Mouse (Mus musculus): ENCODE measurements around the gene Cda. TPM values are rescaled to one million over a fixed set of nuclear protein-coding genes. Genes with fewer than 3 reads are reported as not detected.

Cda gene
- polyA plus RNA-seq, 1 experiment from 2014 or later = 7.3 TPM

GRCm38 (mm10) chr4:138343341-138343837 is 24.4 kb downstream of the Cda start:
- Histone ChIP-seq H3K9me3 (replicated peaks; ENCODE audit: control insufficient read depth, low read length) (no peaks in the 10 kb centered on the region), H3K4me1 (ENCODE audit: control insufficient read depth, insufficient read depth, low read length) (peaks cover 17% of the 10 kb centered on the region), H3K27me3 (ENCODE audit: control insufficient read depth, insufficient read depth, low read length) (no peaks in the 10 kb centered on the region), H3K4me2 (ENCODE audit: low read depth, low read length) (peak overlapping the region; percentile 25; the same call in 1 of the 2 replicates), H3K9ac (ENCODE audit: low read length) (no peak overlapping the region), H3K27ac (ENCODE audit: low read length) (peak overlapping the region; percentile 41), H3K36me3 (ENCODE audit: control insufficient read depth, insufficient read depth) (no peaks in the 10 kb centered on the region), H3K4me3 (ENCODE audit: low read length) (no peak overlapping the region)
- 36% methylated on average over 10 of the region's 10 CpGs for WGBS
- ATAC-seq (replicated peaks; ENCODE audit: extremely low read depth, insufficient read depth, low FRiP score) = no peak

- H3K4me2 ChIP-seq (ENCODE audit: low read depth, low read length) = no peak overlapping the region
- 64% methylated on average over 6 of the region's 6 CpGs for WGBS
These were observed 25.0 kb downstream of the Cda start for GRCm38 (mm10) chr4:138342778-138343177.

GRCm38 (mm10) chr4:138342048-138342447 is 25.7 kb downstream of the Cda start:
- no peak overlapping the region for H3K4me2 ChIP-seq (ENCODE audit: low read depth, low read length)
- no peak overlapping the region for H3K9ac ChIP-seq (ENCODE audit: low read length)
- ATAC-seq (replicated peaks; ENCODE audit: extremely low read depth, insufficient read depth, low FRiP score) = no peak
- H3K27ac ChIP-seq (ENCODE audit: low read length) = no peak overlapping the region
- no peaks in the 10 kb centered on the region for H3K27me3 ChIP-seq (ENCODE audit: control insufficient read depth, insufficient read depth, low read length)
- H3K9me3 ChIP-seq (replicated peaks; ENCODE audit: control insufficient read depth, low read length) = no peaks in the 10 kb centered on the region
- H3K4me3 ChIP-seq (ENCODE audit: low read length) = no peak overlapping the region
- H3K4me1 ChIP-seq (ENCODE audit: control insufficient read depth, insufficient read depth, low read length) = peaks cover 17% of the 10 kb centered on the region
- WGBS = 73% methylated on average over 7 of the region's 7 CpGs
- H3K36me3 ChIP-seq (ENCODE audit: control insufficient read depth, insufficient read depth) = no peaks in the 10 kb centered on the region

More at GRCm38 (mm10) chr4:138342778-138343177, 25.0 kb downstream of the Cda start:
- ATAC-seq (replicated peaks; ENCODE audit: extremely low read depth, insufficient read depth, low FRiP score) = no peak
- no peaks in the 10 kb centered on the region for H3K9me3 ChIP-seq (replicated peaks; ENCODE audit: control insufficient read depth, low read length)
- H3K4me3 ChIP-seq (ENCODE audit: low read length) = no peak overlapping the region
- no peak overlapping the region for H3K27ac ChIP-seq (ENCODE audit: low read length)
- no peaks in the 10 kb centered on the region for H3K36me3 ChIP-seq (ENCODE audit: control insufficient read depth, insufficient read depth)
- no peaks in the 10 kb centered on the region for H3K27me3 ChIP-seq (ENCODE audit: control insufficient read depth, insufficient read depth, low read length)
- H3K9ac ChIP-seq (ENCODE audit: low read length) = no peak overlapping the region
- H3K4me1 ChIP-seq (ENCODE audit: control insufficient read depth, insufficient read depth, low read length) = peaks cover 17% of the 10 kb centered on the region

GRCm38 (mm10) chr4:138341393-138341792 is 26.4 kb downstream of the Cda start:
- no peaks in the 10 kb centered on the region for H3K36me3 ChIP-seq (ENCODE audit: control insufficient read depth, insufficient read depth)
- no peak overlapping the region for H3K9ac ChIP-seq (ENCODE audit: low read length)
- WGBS = 53% methylated on average over 8 of the region's 8 CpGs
- no peak for ATAC-seq (replicated peaks; ENCODE audit: extremely low read depth, insufficient read depth, low FRiP score)
- no peak overlapping the region for H3K4me2 ChIP-seq (ENCODE audit: low read depth, low read length)
- H3K27me3 ChIP-seq (ENCODE audit: control insufficient read depth, insufficient read depth, low read length) = no peaks in the 10 kb centered on the region
- H3K9me3 ChIP-seq (replicated peaks; ENCODE audit: control insufficient read depth, low read length) = no peaks in the 10 kb centered on the region
- H3K4me3 ChIP-seq (ENCODE audit: low read length) = no peak overlapping the region
- no peak overlapping the region for H3K27ac ChIP-seq (ENCODE audit: low read length)
- peaks cover 17% of the 10 kb centered on the region for H3K4me1 ChIP-seq (ENCODE audit: control insufficient read depth, insufficient read depth, low read length)

GRCm38 (mm10) chr4:138339963-138340362 is 27.8 kb downstream of the Cda start:
- H3K36me3 ChIP-seq (ENCODE audit: control insufficient read depth, insufficient read depth) = no peaks in the 10 kb centered on the region
- no peak for ATAC-seq (replicated peaks; ENCODE audit: extremely low read depth, insufficient read depth, low FRiP score)
- no peak overlapping the region for H3K4me3 ChIP-seq (ENCODE audit: low read length)
- H3K9ac ChIP-seq (ENCODE audit: low read length) = no peak overlapping the region
- H3K4me1 ChIP-seq (ENCODE audit: control insufficient read depth, insufficient read depth, low read length) = peaks cover 17% of the 10 kb centered on the region
- H3K27me3 ChIP-seq (ENCODE audit: control insufficient read depth, insufficient read depth, low read length) = no peaks in the 10 kb centered on the region
- H3K9me3 ChIP-seq (replicated peaks; ENCODE audit: control insufficient read depth, low read length) = no peaks in the 10 kb centered on the region
- 45% methylated on average over 4 of the region's 4 CpGs for WGBS
- no peak overlapping the region for H3K27ac ChIP-seq (ENCODE audit: low read length)
- no peak overlapping the region for H3K4me2 ChIP-seq (ENCODE audit: low read depth, low read length)

- H3K4me1 ChIP-seq (ENCODE audit: control insufficient read depth, insufficient read depth, low read length) = peaks cover 6% of the 10 kb centered on the region
- H3K9me3 ChIP-seq (replicated peaks; ENCODE audit: control insufficient read depth, low read length) = no peaks in the 10 kb centered on the region
- no peak overlapping the region for H3K4me2 ChIP-seq (ENCODE audit: low read depth, low read length)
- H3K9ac ChIP-seq (ENCODE audit: low read length) = no peak overlapping the region
- no peak for ATAC-seq (replicated peaks; ENCODE audit: extremely low read depth, insufficient read depth, low FRiP score)
- H3K27me3 ChIP-seq (ENCODE audit: control insufficient read depth, insufficient read depth, low read length) = no peaks in the 10 kb centered on the region
- H3K36me3 ChIP-seq (ENCODE audit: control insufficient read depth, insufficient read depth) = no peaks in the 10 kb centered on the region
- no peak overlapping the region for H3K27ac ChIP-seq (ENCODE audit: low read length)
- no peak overlapping the region for H3K4me3 ChIP-seq (ENCODE audit: low read length)
- 69% methylated on average over 9 of the region's 9 CpGs for WGBS
These were observed 30.5 kb downstream of the Cda start for GRCm38 (mm10) chr4:138337341-138337740.

GRCm38 (mm10) chr4:138336876-138337275 is 30.9 kb downstream of the Cda start:
- ATAC-seq (replicated peaks; ENCODE audit: extremely low read depth, insufficient read depth, low FRiP score) = no peak
- H3K4me1 ChIP-seq (ENCODE audit: control insufficient read depth, insufficient read depth, low read length) = peaks cover 6% of the 10 kb centered on the region; the same call in 1 of the 2 replicates
- no peak overlapping the region for H3K4me2 ChIP-seq (ENCODE audit: low read depth, low read length)
- H3K27me3 ChIP-seq (ENCODE audit: control insufficient read depth, insufficient read depth, low read length) = no peaks in the 10 kb centered on the region; the same call in 1 of the 2 replicates
- H3K36me3 ChIP-seq (ENCODE audit: control insufficient read depth, insufficient read depth) = no peaks in the 10 kb centered on the region
- no peaks in the 10 kb centered on the region for H3K9me3 ChIP-seq (replicated peaks; ENCODE audit: control insufficient read depth, low read length)
- 62% methylated on average over 5 of the region's 5 CpGs for WGBS
- no peak overlapping the region for H3K9ac ChIP-seq (ENCODE audit: low read length)
- H3K27ac ChIP-seq (ENCODE audit: low read length) = no peak overlapping the region
- H3K4me3 ChIP-seq (ENCODE audit: low read length) = no peak overlapping the region

GRCm38 (mm10) chr4:138335648-138336047 is 32.1 kb downstream of the Cda start:
- Histone ChIP-seq H3K9me3 (replicated peaks; ENCODE audit: control insufficient read depth, low read length) (no peaks in the 10 kb centered on the region), H3K4me1 (ENCODE audit: control insufficient read depth, insufficient read depth, low read length) (peaks cover 2% of the 10 kb centered on the region; the same call in 1 of the 2 replicates), H3K27ac (ENCODE audit: low read length) (no peak overlapping the region), H3K27me3 (ENCODE audit: control insufficient read depth, insufficient read depth, low read length) (no peaks in the 10 kb centered on the region; the same call in 1 of the 2 replicates), H3K9ac (ENCODE audit: low read length) (no peak overlapping the region), H3K4me2 (ENCODE audit: low read depth, low read length) (no peak overlapping the region), H3K36me3 (ENCODE audit: control insufficient read depth, insufficient read depth) (no peaks in the 10 kb centered on the region), H3K4me3 (ENCODE audit: low read length) (no peak overlapping the region)
- ATAC-seq (replicated peaks; ENCODE audit: extremely low read depth, insufficient read depth, low FRiP score) = no peak
- 91% methylated on average over 6 of the region's 6 CpGs for WGBS

- Histone ChIP-seq H3K27me3 (ENCODE audit: control insufficient read depth, insufficient read depth, low read length) (peaks cover 4% of the 10 kb centered on the region; the same call in 1 of the 2 replicates), H3K9ac (ENCODE audit: low read length) (no peak overlapping the region), H3K36me3 (ENCODE audit: control insufficient read depth, insufficient read depth) (no peaks in the 10 kb centered on the region), H3K9me3 (replicated peaks; ENCODE audit: control insufficient read depth, low read length) (no peaks in the 10 kb centered on the region), H3K27ac (ENCODE audit: low read length) (no peak overlapping the region), H3K4me1 (ENCODE audit: control insufficient read depth, insufficient read depth, low read length) (peaks cover 2% of the 10 kb centered on the region; the same call in 1 of the 2 replicates), H3K4me2 (ENCODE audit: low read depth, low read length) (no peak overlapping the region), H3K4me3 (ENCODE audit: low read length) (no peak overlapping the region)
- ATAC-seq (replicated peaks; ENCODE audit: extremely low read depth, insufficient read depth, low FRiP score) = no peak
- 72% methylated on average over 12 of the region's 12 CpGs for WGBS
These were observed 32.8 kb downstream of the Cda start for GRCm38 (mm10) chr4:138335036-138335435.
